Mouse (Mus musculus): ENCODE results near the gene Dlk2. TPM values are rescaled to one million over a fixed set of nuclear protein-coding genes. Genes with fewer than 3 reads are reported as not detected.

Gene Dlk2
- total RNA-seq, 2 experiments from 2014 or later = 50.7 to 71.8 TPM

GRCm38 (mm10) chr17:46269771-46270534, 27.3 kb upstream of the Dlk2 start:
- no peak for DNase-seq (ENCODE audit: low spot score in 2 of 2)
- intact Hi-C loops (cut with DNase I) = loop anchor here (5.0 kb wide), 1 partner anchor 117 kb away; no protein-coding TSS in a partner anchor

- no peak for DNase-seq (ENCODE audit: low spot score in 2 of 2)
- intact Hi-C loops (cut with DNase I) = no loop called here
These were observed 25.2 kb upstream of the Dlk2 start for GRCm38 (mm10) chr17:46272058-46272457.

GRCm38 (mm10) chr17:46272675-46273074, 24.5 kb upstream of the Dlk2 start:
- DNase-seq (ENCODE audit: low spot score in 2 of 2) = no peak
- intact Hi-C loops (cut with DNase I) = no loop called here

GRCm38 (mm10) chr17:46273803-46274236, 23.4 kb upstream of the Dlk2 start:
- intact Hi-C loops (cut with DNase I) = no loop called here
- no peak for DNase-seq (ENCODE audit: low spot score in 2 of 2)

GRCm38 (mm10) chr17:46274465-46274864, 22.8 kb upstream of the Dlk2 start:
- DNase-seq (ENCODE audit: low spot score in 2 of 2) = no peak
- intact Hi-C loops (cut with DNase I) = no loop called here

- DNase-seq (ENCODE audit: low spot score in 2 of 2) = no peak
- intact Hi-C loops (cut with DNase I) = no loop called here
These were observed 22.2 kb upstream of the Dlk2 start for GRCm38 (mm10) chr17:46275034-46275433.

- intact Hi-C loops (cut with DNase I) = no loop called here
- DNase-seq (ENCODE audit: low spot score in 2 of 2) = no peak
These were observed 21.7 kb upstream of the Dlk2 start for GRCm38 (mm10) chr17:46275506-46275905.

- no peak for DNase-seq (ENCODE audit: low spot score in 2 of 2)
- intact Hi-C loops (cut with DNase I) = no loop called here
These were observed 19.6 kb upstream of the Dlk2 start for GRCm38 (mm10) chr17:46277586-46277985.

GRCm38 (mm10) chr17:46278011-46278765, 19.0 kb upstream of the Dlk2 start:
- intact Hi-C loops (cut with DNase I) = no loop called here
- no peak for DNase-seq (ENCODE audit: low spot score in 2 of 2)

GRCm38 (mm10) chr17:46282483-46283123, 14.6 kb upstream of the Dlk2 start, which contains the start of gene Tjap1:
Gene Tjap1, minus strand, starts transcription at chr17:46283026.
- intact Hi-C loops (cut with DNase I) = no loop called here
- peak; percentile 79 to 85 for DNase-seq (ENCODE audit: low spot score in 2 of 2)

- intact Hi-C loops (cut with DNase I) = no loop called here
These were observed 14.1 kb upstream of the Dlk2 start for GRCm38 (mm10) chr17:46283140-46283539.

GRCm38 (mm10) chr17:46283911-46284310, 13.3 kb upstream of the Dlk2 start:
- DNase-seq (ENCODE audit: low spot score in 2 of 2) = no peak

More at GRCm38 (mm10) chr17:46283140-46283539, 14.1 kb upstream of the Dlk2 start:
- DNase-seq (ENCODE audit: low spot score in 2 of 2) = no peak

GRCm38 (mm10) chr17:46284653-46285052, 12.6 kb upstream of the Dlk2 start:
- no peak for DNase-seq (ENCODE audit: low spot score in 2 of 2)

More at GRCm38 (mm10) chr17:46283911-46284310, 13.3 kb upstream of the Dlk2 start:
- intact Hi-C loops (cut with DNase I) = no loop called here

GRCm38 (mm10) chr17:46285407-46285806, 11.8 kb upstream of the Dlk2 start:
- DNase-seq (ENCODE audit: low spot score in 2 of 2) = no peak
- intact Hi-C loops (cut with DNase I) = no loop called here

More at GRCm38 (mm10) chr17:46284653-46285052, 12.6 kb upstream of the Dlk2 start:
- intact Hi-C loops (cut with DNase I) = no loop called here

- no peak for DNase-seq (ENCODE audit: low spot score in 2 of 2)
- intact Hi-C loops (cut with DNase I) = no loop called here
These were observed 9.5 kb upstream of the Dlk2 start for GRCm38 (mm10) chr17:46287678-46288095.

GRCm38 (mm10) chr17:46296601-46297000, 620 bp upstream of the Dlk2 start:
- intact Hi-C loops (cut with DNase I) = no loop called here

GRCm38 (mm10) chr17:46297028-46297363, 225 bp upstream of the Dlk2 start:
- no peak for DNase-seq (ENCODE audit: low spot score in 2 of 2)
- intact Hi-C loops (cut with DNase I) = no loop called here

More at GRCm38 (mm10) chr17:46296601-46297000, 620 bp upstream of the Dlk2 start:
- DNase-seq (ENCODE audit: low spot score in 2 of 2) = no peak

GRCm38 (mm10) chr17:46298220-46298913, 1.1 kb downstream of the Dlk2 start:
- intact Hi-C loops (cut with DNase I) = loop anchor here (2.0 kb wide), 1 partner anchor 32 kb away; no protein-coding TSS in a partner anchor
- peak; percentile 86 to 87 for DNase-seq (ENCODE audit: low spot score in 2 of 2)

GRCm38 (mm10) chr17:46301892-46302291, 4.7 kb downstream of the Dlk2 start:
- peak in 1 of 2 experiments; percentile 44 for DNase-seq (ENCODE audit: low spot score in 2 of 2)
- intact Hi-C loops (cut with DNase I) = no loop called here
